Mouse (Mus musculus) spleen, postnatal 4 days (tissue): Measurements from ENCODE around the gene Cyp46a1.

Experiments
- DNase-seq, 2 experiments: peaks; one replicate each; pipeline ENCODE4 v3.0.0; 2022; ENCODE audit warnings: low spot score in 2 of 2

Gene Cyp46a1

GRCm38 (mm10) chr12:108363796-108364195 lies 29.6 kb downstream of the Cyp46a1 start:
- DNase-seq, result peak; percentile 39 to 73

- DNase-seq, result no peak
Observed at GRCm38 (mm10) chr12:108365340-108365739, 31.2 kb downstream of the Cyp46a1 start.

GRCm38 (mm10) chr12:108365868-108366267 lies 31.7 kb downstream of the Cyp46a1 start:
- DNase-seq, result no peak

- DNase-seq, result no peak
Observed at GRCm38 (mm10) chr12:108367909-108368308, 33.7 kb downstream of the Cyp46a1 start.

- DNase-seq, result no peak
Observed at GRCm38 (mm10) chr12:108368921-108369320, 34.7 kb downstream of the Cyp46a1 start.

- DNase-seq, result no peak
Observed at GRCm38 (mm10) chr12:108370596-108371428, 36.6 kb downstream of the Cyp46a1 start, which contains the start of gene Eml1. Gene Eml1, plus strand, starts transcription at chr12:108370957.

GRCm38 (mm10) chr12:108371429-108371765 lies 37.2 kb downstream of the Cyp46a1 start:
- DNase-seq, result no peak

GRCm38 (mm10) chr12:108372241-108372640 lies 38.1 kb downstream of the Cyp46a1 start:
- DNase-seq, result no peak

- no peak for DNase-seq
Observed at GRCm38 (mm10) chr12:108373611-108374010, 39.4 kb downstream of the Cyp46a1 start.

GRCm38 (mm10) chr12:108374689-108375088 lies 40.5 kb downstream of the Cyp46a1 start:
- no peak for DNase-seq

GRCm38 (mm10) chr12:108378379-108379133 lies 44.4 kb downstream of the Cyp46a1 start:
- no peak for DNase-seq

GRCm38 (mm10) chr12:108386476-108387232 lies 52.5 kb downstream of the Cyp46a1 start:
- DNase-seq, result no peak

- no peak for DNase-seq
Observed at GRCm38 (mm10) chr12:108389718-108390117, 55.5 kb downstream of the Cyp46a1 start.

- no peak for DNase-seq
Observed at GRCm38 (mm10) chr12:108392254-108393044, 58.3 kb downstream of the Cyp46a1 start.

GRCm38 (mm10) chr12:108393082-108393481 lies 58.9 kb downstream of the Cyp46a1 start:
- DNase-seq, result no peak

- DNase-seq, result peak in 1 of 2 experiments; percentile 27
Observed at GRCm38 (mm10) chr12:108393637-108394036, 59.5 kb downstream of the Cyp46a1 start.

- DNase-seq, result no peak
Observed at GRCm38 (mm10) chr12:108394534-108395284, 60.5 kb downstream of the Cyp46a1 start.

- no peak for DNase-seq
Observed at GRCm38 (mm10) chr12:108395285-108395660, 61.1 kb downstream of the Cyp46a1 start.

- DNase-seq, result no peak
Observed at GRCm38 (mm10) chr12:108396081-108396947, 62.1 kb downstream of the Cyp46a1 start.

- no peak for DNase-seq
Observed at GRCm38 (mm10) chr12:108398681-108399080, 64.5 kb downstream of the Cyp46a1 start.
